Mouse (Mus musculus) limb, embryonic 10.5 days (tissue): ENCODE data around the gene Lad1. TPM values are rescaled to one million over a fixed set of nuclear protein-coding genes. Genes with fewer than 3 reads are reported as not detected.

Experiments used
- DNase-seq: peaks from one replicate; pipeline ENCODE4 v3.0.0-alpha.2; 2017; ENCODE audit warnings: low spot score
- H3K27ac ChIP-seq: fragments of 300-500 bp; sonication (generic); 2 replicates; pipeline ENCODE4 v1.5.1; 2016; ENCODE audit warnings: mild to moderate bottlenecking
- H3K27me3 ChIP-seq: fragments of 300-500 bp; sonication (generic); 2 replicates; pipeline ENCODE4 v1.6.1; 2016; ENCODE audit warnings: low read depth, mild to moderate bottlenecking; ENCODE audit not compliant: poor library complexity, severe bottlenecking
- H3K36me3 ChIP-seq: fragments of 300-500 bp; sonication (generic); 2 replicates; pipeline ENCODE4 v1.6.1; 2016; ENCODE audit warnings: mild to moderate bottlenecking, moderate library complexity
- H3K4me1 ChIP-seq: fragments of 300-500 bp; sonication (generic); 2 replicates; pipeline ENCODE4 v1.6.1; 2016
- H3K4me3 ChIP-seq: fragments of 300-500 bp; sonication (generic); 2 replicates; pipeline ENCODE4 v1.5.1; 2016; ENCODE audit warnings: mild to moderate bottlenecking, moderate library complexity
- H3K9me3 ChIP-seq: fragments of 300-500 bp; sonication (generic); replicated peaks from 2 replicates; pipeline ENCODE4 v1.6.1; 2016; ENCODE audit warnings: mild to moderate bottlenecking
- WGBS: fragments of 180-500 bp; shearing (Covaris S2); methylation state at CpG from one replicate; pipeline ENCODE4 v1.1.7; 2016; 5-methylcytosine and 5-hydroxymethylcytosine counted together
- polyA plus RNA-seq: library from polyadenylated mRNA; unstranded; fragments of >200 nt; fragmentation: Nextera tagmentation; extraction: Ambion mirVana; gene quantifications from 2 replicates; pipeline ENCODE4 v1.2.1, GENCODE M21; 2016

Lad1 gene
- polyA plus RNA-seq, 1 experiment from 2014 or later = 5.1 TPM

GRCm38 (mm10) chr1:135812618-135813017 is 5.8 kb upstream of the Lad1 start:
- no peak for DNase-seq
- 58% methylated on average over 2 of the region's 2 CpGs for WGBS
- Histone ChIP-seq H3K9me3 (no peaks in the 10 kb centered on the region), H3K4me1 (peaks cover 24% of the 10 kb centered on the region), H3K27me3 (peaks cover 28% of the 10 kb centered on the region), H3K4me3 (no peak overlapping the region), H3K27ac (0 out of 2 replicates have a peak overlapping the region, but pooled peaks have one; percentile 7), H3K36me3 (no peaks in the 10 kb centered on the region)

GRCm38 (mm10) chr1:135813071-135813470 is 5.3 kb upstream of the Lad1 start:
- 78% methylated on average over 4 of the region's 4 CpGs for WGBS
- Histone ChIP-seq H3K27ac (0 out of 2 replicates have a peak overlapping the region, but pooled peaks have one; percentile 7), H3K4me3 (no peak overlapping the region), H3K36me3 (no peaks in the 10 kb centered on the region), H3K27me3 (peaks cover 29% of the 10 kb centered on the region), H3K4me1 (peaks cover 22% of the 10 kb centered on the region), H3K9me3 (no peaks in the 10 kb centered on the region)
- DNase-seq = no peak

- H3K27me3 ChIP-seq = peaks cover 33% of the 10 kb centered on the region
- WGBS = 86% methylated on average over 5 of the region's 5 CpGs
- H3K36me3 ChIP-seq = no peaks in the 10 kb centered on the region
- no peaks in the 10 kb centered on the region for H3K9me3 ChIP-seq
- no peak overlapping the region for H3K27ac ChIP-seq
- peaks cover 27% of the 10 kb centered on the region for H3K4me1 ChIP-seq
- DNase-seq = no peak
- H3K4me3 ChIP-seq = no peak overlapping the region
Measured at GRCm38 (mm10) chr1:135813687-135814395, 4.6 kb upstream of the Lad1 start.

GRCm38 (mm10) chr1:135814531-135814930 is 3.9 kb upstream of the Lad1 start:
- H3K9me3 ChIP-seq = no peaks in the 10 kb centered on the region
- H3K27me3 ChIP-seq = peaks cover 39% of the 10 kb centered on the region
- H3K4me1 ChIP-seq = peaks cover 29% of the 10 kb centered on the region
- H3K4me3 ChIP-seq = no peak overlapping the region
- WGBS = 89% methylated on average over 5 of the region's 5 CpGs
- H3K27ac ChIP-seq = no peak overlapping the region
- no peak for DNase-seq
- H3K36me3 ChIP-seq = no peaks in the 10 kb centered on the region

GRCm38 (mm10) chr1:135817595-135817994 is 803 bp upstream of the Lad1 start:
- H3K4me1 ChIP-seq = peaks cover 22% of the 10 kb centered on the region

GRCm38 (mm10) chr1:135820071-135820470 is 1.7 kb downstream of the Lad1 start:
- no peaks in the 10 kb centered on the region for H3K36me3 ChIP-seq
- H3K4me1 ChIP-seq = peaks cover 21% of the 10 kb centered on the region
- DNase-seq = no peak
- H3K4me3 ChIP-seq = no peak overlapping the region
- peaks cover 69% of the 10 kb centered on the region for H3K27me3 ChIP-seq
- H3K27ac ChIP-seq = no peak overlapping the region
- no peaks in the 10 kb centered on the region for H3K9me3 ChIP-seq
- 78% methylated on average over 10 of the region's 10 CpGs for WGBS

More at GRCm38 (mm10) chr1:135817595-135817994, 803 bp upstream of the Lad1 start:
- Histone ChIP-seq H3K9me3 (no peaks in the 10 kb centered on the region), H3K27me3 (peaks cover 66% of the 10 kb centered on the region), H3K36me3 (no peaks in the 10 kb centered on the region), H3K4me3 (no peak overlapping the region), H3K27ac (no peak overlapping the region)
- WGBS = 69% methylated on average over 4 of the region's 4 CpGs
- DNase-seq = no peak

GRCm38 (mm10) chr1:135820736-135821364 is 2.5 kb downstream of the Lad1 start:
- Histone ChIP-seq H3K27me3 (peaks cover 67% of the 10 kb centered on the region), H3K4me1 (peaks cover 21% of the 10 kb centered on the region), H3K4me3 (no peak overlapping the region), H3K36me3 (no peaks in the 10 kb centered on the region), H3K9me3 (no peaks in the 10 kb centered on the region), H3K27ac (no peak overlapping the region)
- no peak for DNase-seq
- WGBS = 87% methylated on average over 16 of the region's 16 CpGs

- Histone ChIP-seq H3K4me1 (peaks cover 21% of the 10 kb centered on the region), H3K4me3 (no peak overlapping the region), H3K9me3 (no peaks in the 10 kb centered on the region), H3K27me3 (peaks cover 57% of the 10 kb centered on the region), H3K36me3 (no peaks in the 10 kb centered on the region), H3K27ac (no peak overlapping the region)
- DNase-seq = no peak
- 89% methylated on average over 7 of the region's 7 CpGs for WGBS
Measured at GRCm38 (mm10) chr1:135821780-135822179, 3.4 kb downstream of the Lad1 start.

GRCm38 (mm10) chr1:135828918-135829317 is 10.5 kb downstream of the Lad1 start:
- no peak overlapping the region for H3K4me3 ChIP-seq
- WGBS = 23% methylated on average over 1 of the region's 1 CpGs
- no peak overlapping the region for H3K27ac ChIP-seq
- H3K4me1 ChIP-seq = no peaks in the 10 kb centered on the region
- peak; percentile 57 for DNase-seq
- no peaks in the 10 kb centered on the region for H3K9me3 ChIP-seq
- no peaks in the 10 kb centered on the region for H3K36me3 ChIP-seq
- no peaks in the 10 kb centered on the region for H3K27me3 ChIP-seq

- H3K36me3 ChIP-seq = no peaks in the 10 kb centered on the region
- no peak for DNase-seq
- 0 out of 2 replicates have a peak, but pooled peaks cover 4% of the 10 kb centered on the region for H3K27me3 ChIP-seq
- H3K4me3 ChIP-seq = no peak overlapping the region
- no peak overlapping the region for H3K27ac ChIP-seq
- no peaks in the 10 kb centered on the region for H3K9me3 ChIP-seq
- WGBS = 81% methylated on average over 6 of the region's 6 CpGs
- peaks cover 18% of the 10 kb centered on the region for H3K4me1 ChIP-seq
Measured at GRCm38 (mm10) chr1:135834206-135834859, 15.9 kb downstream of the Lad1 start.

GRCm38 (mm10) chr1:135834983-135835382 is 16.6 kb downstream of the Lad1 start:
- Histone ChIP-seq H3K27ac (no peak overlapping the region), H3K4me1 (peaks cover 18% of the 10 kb centered on the region), H3K9me3 (no peaks in the 10 kb centered on the region), H3K27me3 (0 out of 2 replicates have a peak, but pooled peaks cover 4% of the 10 kb centered on the region), H3K36me3 (no peaks in the 10 kb centered on the region), H3K4me3 (no peak overlapping the region)
- no peak for DNase-seq
- 78% methylated on average over 8 of the region's 8 CpGs for WGBS

GRCm38 (mm10) chr1:135835716-135836483 is 17.5 kb downstream of the Lad1 start, which contains the start of gene Tnnt2:
Gene Tnnt2 (plus strand): TSS chr1:135836354.
- Histone ChIP-seq H3K4me1 (peaks cover 25% of the 10 kb centered on the region), H3K27ac (no peak within 1 kb of the TSS), H3K36me3 (no peaks in the 10 kb centered on the region), H3K9me3 (no peaks in the 10 kb centered on the region), H3K4me3 (no peak within 1 kb of the TSS), H3K27me3 (0 out of 2 replicates have a peak, but pooled peaks cover 4% of the 10 kb centered on the region)
- WGBS = 43% methylated on average over 9 of the region's 9 CpGs
- no peak for DNase-seq
